Comparison of ENCODE assay signal across 8 mouse cellular contexts in the genomic region with DNA sequence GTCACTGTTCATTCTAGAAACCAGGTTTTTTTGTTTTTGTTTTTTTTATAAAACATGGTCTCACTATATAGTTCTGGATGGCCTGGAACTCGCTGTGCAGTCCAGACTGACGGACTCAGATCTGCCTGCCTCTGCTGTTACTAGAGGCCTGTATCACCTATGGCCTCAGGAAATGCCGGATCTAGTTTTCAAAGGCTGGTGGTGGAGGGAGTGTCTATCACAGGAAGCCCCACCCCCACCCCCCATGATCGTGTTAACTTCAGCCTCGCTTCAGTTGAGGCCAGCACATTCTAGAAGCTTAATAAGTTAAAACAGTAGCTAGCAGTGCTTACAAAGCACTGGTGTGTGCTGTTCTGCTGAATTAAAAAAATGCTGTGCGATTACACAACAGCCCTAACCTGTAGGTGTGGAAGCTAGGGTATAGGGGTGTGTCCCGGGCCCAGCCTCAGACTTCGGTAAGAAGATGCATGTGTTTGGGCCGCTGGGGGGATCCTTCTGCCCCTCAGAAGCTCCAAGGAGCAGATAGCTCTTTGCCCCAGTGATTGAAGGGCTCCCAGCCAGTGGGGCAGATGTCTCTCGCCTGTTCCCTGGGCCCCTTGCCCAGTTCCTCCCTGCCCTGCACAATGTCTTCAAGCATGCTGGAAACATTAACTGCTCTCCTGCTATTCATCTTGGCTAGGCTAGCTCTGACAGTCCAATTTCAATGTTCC.
DNase-seq lines count a peak whose midpoint lies in the region; ATAC-seq lines count a peak whose summit lies in the region.

No protein-coding gene starts in this region.

- no peaks in the 10 kb centered on the region for H3K27me3 ChIP-seq in lung, embryonic 15.5 days

- WGBS in lung, embryonic 15.5 days = 44% methylated on average over 10 of the region's 10 CpGs

- peaks cover 10% of the 10 kb centered on the region for H3K4me1 ChIP-seq in lung, embryonic 15.5 days

- H3K4me2 ChIP-seq in lung, embryonic 15.5 days = no peak overlapping the region

- H3K9me3 ChIP-seq in lung, embryonic 15.5 days = no peaks in the 10 kb centered on the region

- intact Hi-C loops in gastrocnemius, postnatal 14 days (cut with DNase I; ENCODE audit: low total_unique reads) = no loop called here

- no peak overlapping the region for H3K4me3 ChIP-seq in lung, embryonic 15.5 days

- H3K27ac ChIP-seq in lung, embryonic 15.5 days = no peak overlapping the region

- H3K36me3 ChIP-seq in lung, embryonic 15.5 days = no peaks in the 10 kb centered on the region

- 0 out of 2 replicates have a peak, but pooled peaks have one; percentile 44 for ATAC-seq in lung, embryonic 15.5 days (ENCODE audit: borderline replicate concordance, extremely low read depth, low FRiP score, low TSS enrichment)

- DNase-seq in thymus, postnatal 0 days (ENCODE audit: low spot score) = peak; percentile 54
- DNase-seq in thymus, postnatal 36 days = no peak
- peak; percentile 90 for DNase-seq in cerebellum, adult 9-11 months
- peak; percentile 82 for DNase-seq in gastrocnemius, postnatal 14 days
- DNase-seq in induced T-regulatory cell, adult 2 months (ENCODE audit: low read depth) = peak; percentile 30
- DNase-seq in right cerebral cortex, postnatal 25 days = peak; percentile 17
- DNase-seq in embryo, embryonic 9.5 days (ENCODE audit: extremely low spot score) = no peak

- H3K9ac ChIP-seq in lung, embryonic 15.5 days = no peak overlapping the region

Comparison
In these comparisons a context has a peak if more than half of its experiments do, and no peak if none do; other contexts are left out.
1. DNase-seq: peak in thymus, postnatal 0 days (single experiment), cerebellum, adult 9-11 months (single experiment), gastrocnemius, postnatal 14 days (single experiment), induced T-regulatory cell, adult 2 months (single experiment) and right cerebral cortex, postnatal 25 days (single experiment); none in thymus, postnatal 36 days (0 of 2) and embryo, embryonic 9.5 days (single experiment).